Mouse (Mus musculus) hindbrain, embryonic 14.5 days (tissue): ENCODE measurements around the gene Ap4e1. TPM values are rescaled to one million over a fixed set of nuclear protein-coding genes. Genes with fewer than 3 reads are reported as not detected.

Experiments used
- ATAC-seq: fragments of 200-750 bp; cut with Nextera tagmentation; 2 replicates; pipeline ENCODE4 v1.8.0; 2017; ENCODE audit warnings: moderate number of reproducible peaks, mild to moderate bottlenecking, moderate TSS enrichment, moderate library complexity; ENCODE audit not compliant: low FRiP score
- DNase-seq: peaks from one replicate; pipeline ENCODE4 v3.0.0-alpha.2; 2015; ENCODE audit warnings: low spot score
- H3K27ac ChIP-seq: fragments of 300-500 bp; sonication (generic); 2 replicates; pipeline ENCODE4 v1.5.1; 2014; ENCODE audit warnings: mild to moderate bottlenecking, moderate library complexity
- H3K27me3 ChIP-seq: fragments of 300-500 bp; sonication (generic); 2 replicates; pipeline ENCODE4 v1.6.1; 2014; ENCODE audit warnings: mild to moderate bottlenecking, low read length, mixed read lengths; ENCODE audit not compliant: control insufficient read depth, insufficient read depth
- H3K36me3 ChIP-seq: fragments of 300-500 bp; sonication (generic); replicated peaks from 2 replicates; pipeline ENCODE4 v1.6.1; 2014; ENCODE audit not compliant: control insufficient read depth, insufficient read depth
- H3K4me1 ChIP-seq: fragments of 300-500 bp; sonication (generic); replicated peaks from 2 replicates; pipeline ENCODE4 v1.6.1; 2014; ENCODE audit warnings: antibody characterized with exemption, low read length, mixed read lengths; ENCODE audit not compliant: control insufficient read depth, insufficient read depth
- H3K4me2 ChIP-seq: fragments of 300-500 bp; sonication (generic); replicated peaks from 2 replicates; pipeline ENCODE4 v1.6.1; 2014; ENCODE audit warnings: mild to moderate bottlenecking, moderate library complexity
- H3K4me3 ChIP-seq: fragments of 300-500 bp; sonication (generic); replicated peaks from 2 replicates; pipeline ENCODE4 v1.5.1; 2014; ENCODE audit warnings: mild to moderate bottlenecking, low read length
- H3K9ac ChIP-seq: fragments of 300-500 bp; sonication (generic); 2 replicates; pipeline ENCODE4 v1.6.1; 2014
- H3K9me3 ChIP-seq: fragments of 300-500 bp; sonication (generic); 2 replicates; pipeline ENCODE4 v1.6.1; 2016; ENCODE audit warnings: low read length; ENCODE audit not compliant: control insufficient read depth
- WGBS: fragments of 180-500 bp; shearing (Covaris S2); extraction: QIAGEN DNeasy Blood & Tissue Kit; methylation state at CpG from one replicate; pipeline ENCODE4 v1.1.7; 2014; 5-methylcytosine and 5-hydroxymethylcytosine counted together
- microRNA-seq: library from miRNA; unstranded; fragments of <30 nt; microRNA quantifications from one replicate; pipeline ENCODE4, GENCODE M21; 2016
- polyA plus RNA-seq: library from polyadenylated mRNA; unstranded; fragments of >200 nt; fragmentation: Nextera tagmentation; extraction: Ambion mirVana; gene quantifications from 2 replicates; pipeline ENCODE4 v1.2.1, GENCODE M21; 2014

Ap4e1 gene
- polyA plus RNA-seq, 1 experiment from 2014 or later: 10.2 TPM

GRCm38 (mm10) chr2:127092000-127092399 lies 83.5 kb downstream of the Ap4e1 start:
- Histone ChIP-seq H3K36me3 (0 out of 2 replicates have a peak, but pooled peaks cover 5% of the 10 kb centered on the region), H3K9me3 (no peaks in the 10 kb centered on the region), H3K4me3 (no peak overlapping the region), H3K27ac (no peak overlapping the region), H3K27me3 (no peaks in the 10 kb centered on the region), H3K9ac (no peak overlapping the region), H3K4me2 (no peak overlapping the region), H3K4me1 (no peaks in the 10 kb centered on the region)
- no peak for DNase-seq
- WGBS: 76% methylated on average over 8 of the region's 8 CpGs
- ATAC-seq: no peak

DNA sequence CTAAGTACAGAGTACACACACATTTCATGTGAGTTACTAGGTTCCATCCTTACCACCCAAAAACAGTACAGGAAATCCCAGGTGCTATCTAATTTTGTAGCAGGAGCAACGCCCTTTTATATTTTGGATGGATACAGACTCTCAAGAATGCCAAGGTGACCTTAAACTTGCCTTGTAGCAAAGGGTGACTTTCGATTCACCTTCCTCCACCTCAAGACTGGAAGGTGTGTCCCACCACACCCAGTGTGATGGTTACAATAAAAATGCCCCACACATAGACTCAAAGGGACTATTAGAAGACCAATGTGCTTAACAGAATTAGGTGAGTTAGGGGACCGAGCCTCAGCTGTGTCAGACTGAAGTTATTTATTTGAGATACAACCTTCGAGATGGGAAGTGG lies 100.5 kb downstream of the Ap4e1 start:
- no peak overlapping the region for H3K27ac ChIP-seq
- no peak overlapping the region for H3K4me3 ChIP-seq
- H3K4me1 ChIP-seq: no peaks in the 10 kb centered on the region
- no peaks in the 10 kb centered on the region for H3K27me3 ChIP-seq
- DNase-seq (no peak), ATAC-seq (no peak)
- peaks cover 35% of the 10 kb centered on the region for H3K36me3 ChIP-seq
- no peak overlapping the region for H3K4me2 ChIP-seq
- WGBS: 96% methylated on average over 4 of the region's 4 CpGs
- no peaks in the 10 kb centered on the region for H3K9me3 ChIP-seq
- H3K9ac ChIP-seq: no peak overlapping the region

Small RNAs within 50 kb of the gene (microRNA-seq; reads per million reads assigned to microRNA genes)
- gene Gm24081: not detected

Other genes with a start within 250 kb of the Ap4e1 start
- 2.3 and 3.8 TPM in 2 replicates for gene Usp50, start 225.2 kb upstream of the Ap4e1 start, polyA plus RNA-seq
- 30.8 and 34.3 TPM in 2 replicates for gene Trpm7, start 132.5 kb upstream of the Ap4e1 start, polyA plus RNA-seq
- gene Sppl2a, start 75.5 kb upstream of the Ap4e1 start, polyA plus RNA-seq: 37.8 and 40.2 TPM in 2 replicates
- gene Blvra, start 61.9 kb downstream of the Ap4e1 start, polyA plus RNA-seq: 27.7 and 32.9 TPM in 2 replicates
- gene Ncaph, start 125.2 kb downstream of the Ap4e1 start, polyA plus RNA-seq: 17.8 and 20.0 TPM in 2 replicates
- 9.7 and 12.4 TPM in 2 replicates for gene Itpripl1, start 134.7 kb downstream of the Ap4e1 start, polyA plus RNA-seq
- gene 1810024B03Rik, start 199.6 kb downstream of the Ap4e1 start, polyA plus RNA-seq: 1.2 TPM in 2 replicates
- 59.6 and 60.2 TPM in 2 replicates for gene Snrnp200, start 199.7 kb downstream of the Ap4e1 start, polyA plus RNA-seq
- 54.6 and 58.5 TPM in 2 replicates for gene Ciao1, start 239.1 kb downstream of the Ap4e1 start, polyA plus RNA-seq
- 43.0 and 47.3 TPM in 2 replicates for gene Tmem127, start 239.2 kb downstream of the Ap4e1 start, polyA plus RNA-seq